Mouse (Mus musculus) hindbrain, postnatal 0 days (tissue): ENCODE results near the gene Enpp1. TPM values are rescaled to one million over a fixed set of nuclear protein-coding genes. Genes with fewer than 3 reads are reported as not detected.

ENCODE experiments used
- ATAC-seq: fragments of 200-750 bp; cut with Nextera tagmentation; 2 replicates; pipeline ENCODE4 v1.8.0; 2017; ENCODE audit warnings: mild to moderate bottlenecking, moderate TSS enrichment, moderate library complexity
- DNase-seq: peaks from one replicate; pipeline ENCODE4 v3.0.0-alpha.2; 2015; ENCODE audit warnings: low spot score
- H3K27ac ChIP-seq: fragments of 300-500 bp; sonication (generic); 2 replicates; pipeline ENCODE4 v1.5.1; 2014; ENCODE audit warnings: mild to moderate bottlenecking
- H3K27me3 ChIP-seq: fragments of 300-500 bp; sonication (generic); 2 replicates; pipeline ENCODE4 v1.6.1; 2014; ENCODE audit warnings: low read length, mixed read lengths; ENCODE audit not compliant: insufficient read depth
- H3K36me3 ChIP-seq: fragments of 300-500 bp; sonication (generic); 2 replicates; pipeline ENCODE4 v1.6.1; 2014; ENCODE audit warnings: low read length, mixed read lengths; ENCODE audit not compliant: insufficient read depth
- H3K4me1 ChIP-seq: fragments of 300-500 bp; sonication (generic); 2 replicates; pipeline ENCODE4 v1.6.1; 2014; ENCODE audit warnings: antibody characterized with exemption, low read length, mixed read lengths; ENCODE audit not compliant: insufficient read depth
- H3K4me2 ChIP-seq: fragments of 300-500 bp; sonication (generic); 2 replicates; pipeline ENCODE4 v1.6.1; 2014; ENCODE audit warnings: low read depth, mild to moderate bottlenecking, low read length, moderate library complexity, mixed read lengths
- H3K4me3 ChIP-seq: fragments of 300-500 bp; sonication (generic); 2 replicates; pipeline ENCODE4 v1.5.1; 2014; ENCODE audit warnings: low read length
- H3K9ac ChIP-seq: fragments of 300-500 bp; sonication (generic); replicated peaks from 2 replicates; pipeline ENCODE4 v1.6.1; 2014; ENCODE audit warnings: mild to moderate bottlenecking, low read length, moderate library complexity, mixed read lengths
- H3K9me3 ChIP-seq: fragments of 300-500 bp; sonication (generic); 2 replicates; pipeline ENCODE4 v1.6.1; 2016; ENCODE audit warnings: low read length, mixed read lengths
- CTCF ChIP-seq: IDR thresholded peaks from 2 replicates; pipeline ENCODE4 v1.5.1; 2016; ENCODE audit warnings: antibody characterized with exemption, control low read depth, low read depth
- WGBS: fragments of 180-500 bp; shearing (Covaris S2); extraction: QIAGEN DNeasy Blood & Tissue Kit; methylation state at CpG from one replicate; pipeline ENCODE4 v1.1.7; 2014; 5-methylcytosine and 5-hydroxymethylcytosine counted together
- polyA plus RNA-seq: library from polyadenylated mRNA; unstranded; fragments of >200 nt; fragmentation: Nextera tagmentation; extraction: Ambion mirVana; gene quantifications from 2 replicates; pipeline ENCODE4 v1.2.1, GENCODE M21; 2015
- total RNA-seq: library from RNA; depleted of rRNA; stranded (reverse); fragments of >200 nt; gene quantifications from 2 replicates; pipeline ENCODE4 v1.2.3, GENCODE M21; 2014; rRNA removed

The Enpp1 gene
- total RNA-seq, result 2.7 and 4.0 TPM in 2 replicates
- polyA plus RNA-seq, result 3.1 and 4.1 TPM in 2 replicates

- H3K27ac ChIP-seq, result no peak within 1 kb of the TSS
- 0 out of 2 replicates have a peak, but pooled peaks have one; percentile 23 for TF ChIP-seq CTCF
- H3K4me3 ChIP-seq, result peak within 1 kb of the TSS; percentile 72
- H3K4me2 ChIP-seq, result peak within 1 kb of the TSS; percentile 100
- H3K9ac ChIP-seq, result peak within 1 kb of the TSS; percentile 58
- ATAC-seq (peak; percentile 86), DNase-seq (peak; percentile 36)
- under 1% methylated on average over 71 of the region's 79 CpGs for WGBS
- no peaks in the 10 kb centered on the region for H3K27me3 ChIP-seq
- 0 out of 2 replicates have a peak, but pooled peaks cover 3% of the 10 kb centered on the region for H3K4me1 ChIP-seq
- H3K9me3 ChIP-seq, result no peaks in the 10 kb centered on the region
- no peaks in the 10 kb centered on the region for H3K36me3 ChIP-seq
These were observed at the start of gene Enpp1 for GRCm38 (mm10) chr10:24711480-24712366. Gene Enpp1 (minus strand): TSS chr10:24712159.

GRCm38 (mm10) chr10:24758326-24758915, 46.5 kb upstream of the Enpp1 start:
- H3K4me1 ChIP-seq, result no peaks in the 10 kb centered on the region
- no peak overlapping the region for H3K9ac ChIP-seq
- no peak for ATAC-seq
- H3K27me3 ChIP-seq, result no peaks in the 10 kb centered on the region
- no peak for DNase-seq
- H3K9me3 ChIP-seq, result no peaks in the 10 kb centered on the region
- H3K36me3 ChIP-seq, result no peaks in the 10 kb centered on the region
- no peak for TF ChIP-seq CTCF
- no peak overlapping the region for H3K4me3 ChIP-seq
- H3K4me2 ChIP-seq, result no peak overlapping the region
- H3K27ac ChIP-seq, result no peak overlapping the region
- WGBS, result 59% methylated on average over 8 of the region's 8 CpGs

- no peak overlapping the region for H3K9ac ChIP-seq
- H3K4me3 ChIP-seq, result no peak overlapping the region
- H3K9me3 ChIP-seq, result no peaks in the 10 kb centered on the region
- no peak for DNase-seq
- 34% methylated on average over 9 of the region's 9 CpGs for WGBS
- TF ChIP-seq CTCF, result no peak
- no peaks in the 10 kb centered on the region for H3K4me1 ChIP-seq
- peak overlapping the region; percentile 38 for H3K4me2 ChIP-seq
- peak overlapping the region; percentile 20; the same call in 1 of the 2 replicates for H3K27ac ChIP-seq
- H3K36me3 ChIP-seq, result no peaks in the 10 kb centered on the region
- ATAC-seq, result no peak
- no peaks in the 10 kb centered on the region for H3K27me3 ChIP-seq
These were observed 43.0 kb upstream of the Enpp1 start for GRCm38 (mm10) chr10:24754874-24755540.

GRCm38 (mm10) chr10:24754251-24754835, 42.4 kb upstream of the Enpp1 start:
- Histone ChIP-seq H3K4me3 (no peak overlapping the region), H3K9me3 (no peaks in the 10 kb centered on the region), H3K4me1 (no peaks in the 10 kb centered on the region), H3K36me3 (no peaks in the 10 kb centered on the region), H3K9ac (no peak overlapping the region), H3K27me3 (no peaks in the 10 kb centered on the region), H3K27ac (no peak overlapping the region), H3K4me2 (peak overlapping the region; percentile 38)
- 58% methylated on average over 11 of the region's 11 CpGs for WGBS
- no peak for ATAC-seq
- TF ChIP-seq CTCF, result no peak
- no peak for DNase-seq

GRCm38 (mm10) chr10:24753536-24754250, 41.7 kb upstream of the Enpp1 start:
- no peak for DNase-seq
- peak overlapping the region; percentile 38; the same call in 1 of the 2 replicates for H3K4me2 ChIP-seq
- no peak overlapping the region for H3K27ac ChIP-seq
- ATAC-seq, result no peak
- 82% methylated on average over 16 of the region's 16 CpGs for WGBS
- H3K9ac ChIP-seq, result no peak overlapping the region
- H3K4me1 ChIP-seq, result no peaks in the 10 kb centered on the region
- no peaks in the 10 kb centered on the region for H3K27me3 ChIP-seq
- no peak for TF ChIP-seq CTCF
- H3K9me3 ChIP-seq, result no peaks in the 10 kb centered on the region
- H3K4me3 ChIP-seq, result no peak overlapping the region
- H3K36me3 ChIP-seq, result no peaks in the 10 kb centered on the region
